Mouse (Mus musculus) regulatory T cell (primary cell): ENCODE results near the gene Prkag2.
"Not testable (repeated sequence)": the region's sequence is repeated elsewhere in the genome, so short reads cannot be mapped to it uniquely, and the experiment has no call there.

Experiments used
- in situ Hi-C: fragments of 300-600 bp; cut with MboI, MseI; formaldehyde crosslinking; loops from one replicate; pipeline ENCODE4 v1.15.1; 2025; ENCODE audit warnings: high pct_unique_total_duplicates

Prkag2 gene

DNA sequence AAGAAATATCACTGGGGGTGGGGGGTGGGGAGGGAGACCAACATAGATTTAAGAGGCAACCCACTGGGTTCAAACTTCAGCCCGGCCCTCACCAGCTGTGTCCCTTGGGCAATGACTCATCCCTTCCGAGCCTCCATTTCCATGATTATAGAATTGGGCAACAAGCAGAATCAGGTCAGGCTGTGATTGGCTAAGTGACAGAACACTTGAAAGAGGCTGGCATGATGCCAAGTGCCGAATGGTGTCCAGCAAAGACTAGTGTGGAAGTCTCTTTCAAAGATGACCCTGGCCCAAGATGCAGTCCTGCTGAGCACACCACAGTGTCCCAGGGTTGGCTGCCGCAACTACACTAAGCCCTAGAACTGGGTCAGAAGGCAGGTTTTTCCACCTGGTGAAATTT is 14.2 kb downstream of the Prkag2 start:
- in situ Hi-C loops = no loop called here

DNA sequence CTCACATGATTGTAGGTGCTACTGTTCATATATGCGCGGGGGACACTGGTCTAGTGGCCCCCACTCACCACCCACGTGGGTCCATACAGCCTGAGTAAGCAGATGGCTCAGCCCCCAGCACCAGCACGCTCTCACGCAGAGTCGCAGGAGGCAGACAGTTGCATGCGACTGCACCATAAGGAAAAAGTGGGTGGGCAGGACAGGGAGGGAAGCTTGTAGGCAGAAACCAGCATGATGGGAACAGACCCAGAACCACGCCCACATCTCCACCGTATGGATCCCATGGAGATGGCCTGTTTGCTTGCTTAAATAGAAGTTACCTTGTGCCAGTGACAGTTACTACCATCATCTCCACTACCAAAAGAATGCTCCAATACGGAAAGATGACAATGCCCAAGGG is 15.3 kb downstream of the Prkag2 start:
- in situ Hi-C loops = no loop called here

DNA sequence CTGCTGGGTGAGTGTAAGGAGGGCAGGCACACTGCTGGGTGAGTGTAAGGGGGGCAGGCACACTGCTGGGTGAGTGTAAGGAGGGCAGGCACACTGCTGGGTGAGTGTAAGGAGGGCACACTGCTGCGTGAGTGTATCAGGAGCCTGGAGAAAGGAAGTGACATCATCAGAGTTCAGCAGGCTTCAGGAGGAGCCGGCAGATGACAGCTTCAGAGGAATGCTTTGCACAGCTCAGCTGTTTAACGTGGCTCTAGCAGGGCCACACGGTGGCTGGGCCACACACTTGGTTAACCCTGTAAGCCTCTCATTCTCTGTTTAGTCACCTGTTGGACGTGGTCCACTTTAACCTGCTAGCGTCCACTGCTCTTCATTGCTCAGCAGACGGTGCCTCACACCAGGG is 16.6 kb downstream of the Prkag2 start:
- in situ Hi-C loops = no loop called here

GRCm38 (mm10) chr5:25082542-25082941 is 17.9 kb downstream of the Prkag2 start:
- in situ Hi-C loops = no loop called here

- in situ Hi-C loops = no loop called here
These were observed 18.9 kb downstream of the Prkag2 start for GRCm38 (mm10) chr5:25081545-25081944.

- in situ Hi-C loops = no loop called here
These were observed 19.4 kb downstream of the Prkag2 start for GRCm38 (mm10) chr5:25080994-25081393.

DNA sequence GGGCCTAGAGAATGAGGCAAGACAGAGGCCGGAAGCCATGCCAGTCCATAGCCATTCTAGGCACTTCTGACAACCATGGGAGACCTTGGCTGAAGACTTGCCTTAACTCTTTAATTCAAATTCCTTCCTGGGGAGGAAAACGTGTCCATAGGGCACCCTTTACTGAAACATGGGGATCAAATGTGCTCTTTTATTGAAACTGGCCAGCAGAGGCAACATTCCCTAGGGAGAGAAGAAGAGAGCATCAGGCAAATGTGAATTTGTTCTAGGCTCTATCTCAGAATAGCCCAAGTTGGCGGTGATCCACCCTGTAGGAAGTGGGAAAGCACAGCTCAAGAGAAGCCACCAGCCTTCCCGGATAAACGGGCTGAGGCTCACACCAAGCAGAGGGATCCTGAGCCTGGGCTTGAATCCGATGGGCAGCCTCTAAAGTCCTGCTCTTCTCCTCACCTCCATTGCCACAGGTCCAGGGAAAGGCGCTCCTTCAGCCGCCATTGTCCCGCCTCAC is 19.9 kb downstream of the Prkag2 start:
- in situ Hi-C loops = no loop called here

DNA sequence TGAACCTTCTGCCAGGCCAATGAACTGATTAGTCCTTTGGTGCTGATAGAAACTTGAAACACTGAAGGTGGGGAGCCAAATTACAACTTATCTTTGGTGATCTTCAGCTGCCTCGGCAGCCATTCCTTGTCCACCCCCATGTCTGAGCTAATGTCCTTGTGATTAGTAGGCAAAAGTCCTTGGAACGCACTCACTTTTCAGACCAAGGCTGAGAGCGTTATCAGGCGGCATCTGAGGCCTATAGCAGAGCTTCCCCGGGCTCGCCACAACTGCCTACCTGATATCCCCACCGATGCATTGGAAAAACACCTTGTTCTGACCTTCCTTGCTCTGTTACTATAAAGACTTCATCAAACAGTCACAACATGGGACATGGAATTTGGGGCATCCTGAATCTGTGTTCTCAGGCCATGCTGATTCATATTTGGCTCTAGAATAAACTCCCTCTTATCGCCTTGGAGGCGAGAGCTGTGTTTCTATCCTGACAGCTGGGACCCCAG is 20.6 kb downstream of the Prkag2 start:
- in situ Hi-C loops = no loop called here

DNA sequence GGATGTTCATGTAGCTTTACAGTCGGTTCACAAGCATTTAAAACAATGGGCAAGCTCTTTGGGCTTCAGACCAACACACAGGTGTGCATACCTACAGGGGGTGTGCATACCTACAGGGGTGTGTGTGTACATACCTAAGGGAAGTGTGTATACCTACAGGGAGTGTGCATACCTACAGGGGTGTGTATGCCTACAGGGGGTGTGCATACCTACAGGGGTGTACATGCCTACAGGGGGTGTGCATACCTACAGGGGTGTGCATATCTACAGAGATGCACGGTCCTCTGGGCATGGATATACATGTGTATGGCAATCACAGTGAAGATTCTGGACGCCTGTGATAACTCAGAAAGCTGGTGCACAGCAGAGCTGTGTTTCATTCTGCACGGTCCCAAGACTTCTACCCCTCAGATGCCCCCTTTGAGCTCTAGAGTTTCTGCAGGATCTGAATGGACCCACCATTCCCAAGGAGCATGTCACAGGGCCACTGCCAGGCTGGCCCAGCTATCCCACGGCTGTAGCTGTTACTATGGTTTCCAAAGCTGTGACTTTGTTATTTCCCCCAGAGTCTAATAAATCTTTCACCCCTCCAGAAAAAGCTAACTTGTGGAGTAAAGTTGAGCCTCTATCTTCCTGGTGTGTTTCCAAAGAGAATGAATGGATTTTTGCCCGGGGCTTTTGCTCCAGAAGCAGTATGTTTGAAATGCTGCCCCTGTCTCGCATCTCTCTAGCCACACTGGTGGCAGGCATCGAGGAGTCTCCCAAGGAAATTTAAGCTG is 22.4 kb downstream of the Prkag2 start:
- in situ Hi-C loops = no loop called here

- in situ Hi-C loops = not testable (repeated sequence)
These were observed 23.2 kb downstream of the Prkag2 start for GRCm38 (mm10) chr5:25077258-25077657.

DNA sequence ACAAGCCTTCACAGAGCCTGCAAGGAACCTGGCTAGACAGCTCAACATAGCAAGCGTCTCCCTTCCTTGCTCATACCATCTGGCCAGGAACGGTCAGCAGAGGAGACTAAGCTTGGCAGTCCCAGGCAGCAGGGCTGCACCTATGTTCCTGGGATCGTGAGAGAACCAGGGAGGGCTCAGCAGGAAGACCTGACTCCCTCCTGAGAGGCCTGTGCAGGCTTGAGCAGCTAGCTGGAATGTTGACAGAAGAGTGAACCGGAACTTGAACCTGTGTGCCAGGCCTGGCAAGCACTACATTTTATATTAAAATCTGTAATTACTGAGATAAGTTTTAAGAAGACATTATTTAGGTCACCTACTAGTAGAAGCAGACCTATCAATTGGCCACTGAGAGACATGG is 24.8 kb downstream of the Prkag2 start:
- in situ Hi-C loops = no loop called here

GRCm38 (mm10) chr5:25069815-25070214 is 30.6 kb downstream of the Prkag2 start:
- in situ Hi-C loops = no loop called here

- in situ Hi-C loops = no loop called here
These were observed 33.3 kb downstream of the Prkag2 start for GRCm38 (mm10) chr5:25067122-25067521.

GRCm38 (mm10) chr5:25064270-25065232 is 35.9 kb downstream of the Prkag2 start:
- in situ Hi-C loops = no loop called here

- in situ Hi-C loops = no loop called here
These were observed 37.8 kb downstream of the Prkag2 start for GRCm38 (mm10) chr5:25062506-25063132.

DNA sequence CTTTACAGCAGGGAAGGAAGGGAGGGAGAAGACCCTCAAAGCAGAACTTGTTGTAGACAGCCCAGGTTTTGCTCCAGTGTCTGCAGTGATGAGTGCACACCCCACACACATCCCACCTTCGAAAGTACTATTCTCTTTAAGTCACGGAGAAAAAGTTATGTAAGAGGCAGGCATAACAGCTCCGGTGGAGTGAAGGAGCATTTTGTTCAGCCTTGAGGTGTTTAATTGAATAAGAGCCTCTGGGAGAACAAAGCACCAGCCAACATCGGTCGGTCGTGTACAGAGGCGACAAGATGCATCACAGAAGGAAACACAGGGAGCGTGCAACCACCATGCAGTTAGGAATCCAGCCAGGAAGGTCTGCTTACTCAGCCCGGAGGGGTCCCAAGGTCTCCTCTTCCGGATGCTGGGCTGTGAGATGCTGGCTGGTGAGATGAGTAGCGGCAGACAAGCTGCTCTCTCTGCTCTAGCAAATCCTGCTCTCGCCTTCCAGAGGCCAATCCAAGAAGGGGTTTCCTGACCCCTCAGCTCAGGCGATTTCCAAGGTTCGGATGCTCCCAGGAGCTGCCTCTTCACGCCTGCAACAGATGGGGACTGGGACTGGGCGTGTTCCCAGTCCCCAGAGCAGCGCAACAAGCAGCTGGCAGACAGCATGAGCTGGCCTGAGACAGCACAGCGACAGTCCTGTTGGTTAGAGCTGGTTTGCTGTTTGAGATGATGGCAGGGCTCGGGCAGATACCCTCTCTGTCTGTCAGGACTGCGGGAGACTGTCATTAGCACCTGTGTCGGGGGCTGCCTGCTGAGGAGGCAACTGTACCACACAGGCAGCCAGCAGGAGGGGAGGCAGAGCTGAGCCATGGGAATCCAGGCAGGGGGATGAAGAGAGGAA is 41.3 kb downstream of the Prkag2 start:
- in situ Hi-C loops = no loop called here

DNA sequence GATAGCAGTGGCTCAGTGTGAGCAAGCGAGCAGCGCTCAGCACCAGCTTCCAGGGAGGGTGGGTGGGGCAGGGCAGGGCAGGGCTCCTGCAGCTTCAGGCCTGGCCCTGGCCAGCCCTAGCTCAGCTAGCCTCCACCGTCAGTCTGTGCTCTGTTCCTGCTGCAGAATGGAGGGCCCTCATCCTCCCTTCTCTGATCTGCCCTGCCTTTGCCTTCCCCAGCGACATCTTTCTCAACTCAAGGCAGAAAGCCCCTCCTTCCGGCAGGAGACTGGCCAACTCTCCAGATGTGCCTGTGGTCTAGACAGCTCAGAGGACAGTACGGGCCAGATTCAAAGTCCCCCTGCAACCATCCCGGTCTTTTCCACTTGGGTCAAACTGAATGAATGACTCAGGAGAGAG is 42.0 kb downstream of the Prkag2 start:
- in situ Hi-C loops = no loop called here

GRCm38 (mm10) chr5:25055288-25055687 is 45.2 kb downstream of the Prkag2 start:
- in situ Hi-C loops = no loop called here

DNA sequence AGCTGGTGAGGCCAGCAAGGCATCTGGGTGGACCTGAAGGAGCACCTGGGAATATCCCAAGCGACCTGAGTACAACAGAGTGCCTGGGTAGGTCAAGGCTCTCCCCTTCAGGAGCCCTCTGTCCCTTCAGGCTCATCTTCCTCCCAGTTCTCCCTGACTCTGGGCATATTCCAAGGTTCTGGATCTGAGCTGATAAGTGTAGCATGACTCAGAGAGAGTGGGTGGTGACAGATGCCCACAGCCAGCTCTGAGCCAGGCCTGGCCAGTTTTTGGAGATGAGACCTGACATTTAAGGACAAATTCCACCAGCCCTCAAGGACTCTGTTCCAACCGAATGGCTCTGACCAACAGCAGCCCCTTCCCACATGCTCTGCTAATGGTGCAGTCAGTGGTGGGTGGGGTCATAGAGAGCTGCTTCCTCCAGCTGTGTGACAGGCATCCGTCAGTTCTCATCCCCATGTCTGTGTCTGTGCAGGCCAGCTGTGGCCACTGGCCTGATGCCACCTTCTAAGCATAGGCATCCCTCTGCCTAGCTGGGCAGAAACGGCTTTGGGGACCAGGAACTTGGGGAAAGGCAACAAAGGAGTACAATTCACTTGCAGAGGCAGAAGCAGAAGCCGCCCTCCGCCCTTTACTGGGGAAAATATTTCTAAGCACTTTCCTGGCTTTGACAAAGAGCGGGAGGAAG is 46.3 kb downstream of the Prkag2 start:
- in situ Hi-C loops = no loop called here

GRCm38 (mm10) chr5:25050827-25051226 is 49.6 kb downstream of the Prkag2 start:
- in situ Hi-C loops = no loop called here
